Mouse (Mus musculus) lung, embryonic 14.5 days (tissue): ENCODE data around the gene Prickle1. TPM values are rescaled to one million over a fixed set of nuclear protein-coding genes. Genes with fewer than 3 reads are reported as not detected.

Experiments used
- ATAC-seq: fragments of 200-750 bp; cut with Nextera tagmentation; 2 replicates; pipeline ENCODE4 v1.8.0; 2017; ENCODE audit warnings: mild to moderate bottlenecking, moderate TSS enrichment, moderate library complexity; ENCODE audit not compliant: insufficient read depth
- DNase-seq: peaks from one replicate; pipeline ENCODE4 v3.0.0-alpha.2; 2015
- H3K27ac ChIP-seq: fragments of 300-500 bp; sonication (generic); 2 replicates; pipeline ENCODE4 v1.5.1; 2014; ENCODE audit warnings: low read depth, mild to moderate bottlenecking, moderate library complexity
- H3K27me3 ChIP-seq: fragments of 300-500 bp; sonication (generic); 2 replicates; pipeline ENCODE4 v1.6.1; 2014; ENCODE audit warnings: low read length, control low read depth; ENCODE audit not compliant: insufficient read depth
- H3K36me3 ChIP-seq: fragments of 300-500 bp; sonication (generic); 2 replicates; pipeline ENCODE4 v1.6.1; 2014; ENCODE audit warnings: control low read depth; ENCODE audit not compliant: insufficient read depth
- H3K4me1 ChIP-seq: fragments of 300-500 bp; sonication (generic); 2 replicates; pipeline ENCODE4 v1.6.1; 2014; ENCODE audit warnings: antibody characterized with exemption, control low read depth; ENCODE audit not compliant: insufficient read depth
- H3K4me2 ChIP-seq: fragments of 300-500 bp; sonication (generic); 2 replicates; pipeline ENCODE4 v1.6.1; 2014; ENCODE audit warnings: mild to moderate bottlenecking
- H3K4me3 ChIP-seq: fragments of 300-500 bp; sonication (generic); 2 replicates; pipeline ENCODE4 v1.5.1; 2014; ENCODE audit warnings: low read depth, low read length
- H3K9ac ChIP-seq: fragments of 300-500 bp; sonication (generic); 2 replicates; pipeline ENCODE4 v1.6.1; 2014
- H3K9me3 ChIP-seq: fragments of 300-500 bp; sonication (generic); 2 replicates; pipeline ENCODE4 v1.6.1; 2016; ENCODE audit warnings: low read depth, low read length, control low read depth
- CTCF ChIP-seq: IDR thresholded peaks from 2 replicates; pipeline ENCODE4 v1.5.1; 2016; ENCODE audit warnings: antibody characterized with exemption, low read depth
- WGBS: fragments of 180-500 bp; shearing (Covaris S2); extraction: QIAGEN DNeasy Blood & Tissue Kit; methylation state at CpG from one replicate; pipeline ENCODE4 v1.1.7; 2014; 5-methylcytosine and 5-hydroxymethylcytosine counted together
- polyA plus RNA-seq: library from polyadenylated mRNA; unstranded; fragments of >200 nt; fragmentation: Nextera tagmentation; extraction: Ambion mirVana; gene quantifications from 2 replicates; pipeline ENCODE4 v1.2.1, GENCODE M21; 2014

The Prickle1 gene
- polyA plus RNA-seq, 1 experiment from 2014 or later: 22.7 TPM

GRCm38 (mm10) chr15:93583051-93583450 lies 12.6 kb downstream of the Prickle1 start:
- no peak for TF ChIP-seq CTCF
- no peak for DNase-seq
- H3K27ac ChIP-seq: no peak overlapping the region
- no peaks in the 10 kb centered on the region for H3K4me1 ChIP-seq
- no peaks in the 10 kb centered on the region for H3K36me3 ChIP-seq
- H3K9ac ChIP-seq: no peak overlapping the region
- no peak overlapping the region for H3K4me2 ChIP-seq
- no peak overlapping the region for H3K4me3 ChIP-seq
- no peaks in the 10 kb centered on the region for H3K9me3 ChIP-seq
- ATAC-seq: no peak
- WGBS: 84% methylated on average over 11 of the region's 11 CpGs
- no peaks in the 10 kb centered on the region for H3K27me3 ChIP-seq

- no peaks in the 10 kb centered on the region for H3K27me3 ChIP-seq
Observed at GRCm38 (mm10) chr15:93581736-93582135, 14.0 kb downstream of the Prickle1 start.

GRCm38 (mm10) chr15:93579899-93580298 lies 15.8 kb downstream of the Prickle1 start:
- DNase-seq (peak; percentile 37), ATAC-seq (no peak)
- Histone ChIP-seq H3K9ac (no peak overlapping the region), H3K27ac (no peak overlapping the region), H3K27me3 (no peaks in the 10 kb centered on the region), H3K4me1 (no peaks in the 10 kb centered on the region), H3K4me2 (no peak overlapping the region), H3K9me3 (no peaks in the 10 kb centered on the region), H3K4me3 (no peak overlapping the region), H3K36me3 (no peaks in the 10 kb centered on the region; the same call in 1 of the 2 replicates)
- 46% methylated on average over 9 of the region's 9 CpGs for WGBS
- no peak for TF ChIP-seq CTCF

More at GRCm38 (mm10) chr15:93581736-93582135, 14.0 kb downstream of the Prickle1 start:
- Histone ChIP-seq H3K4me2 (no peak overlapping the region), H3K4me3 (no peak overlapping the region), H3K36me3 (no peaks in the 10 kb centered on the region; the same call in 1 of the 2 replicates), H3K9ac (no peak overlapping the region), H3K4me1 (no peaks in the 10 kb centered on the region), H3K27ac (no peak overlapping the region), H3K9me3 (no peaks in the 10 kb centered on the region)
- ATAC-seq (no peak), DNase-seq (no peak)
- TF ChIP-seq CTCF: no peak
- WGBS: 78% methylated on average over 8 of the region's 8 CpGs

- no peaks in the 10 kb centered on the region; the same call in 1 of the 2 replicates for H3K36me3 ChIP-seq
- H3K4me1 ChIP-seq: no peaks in the 10 kb centered on the region
- no peak overlapping the region for H3K4me3 ChIP-seq
- no peak overlapping the region for H3K9ac ChIP-seq
- no peak for TF ChIP-seq CTCF
- DNase-seq (no peak), ATAC-seq (no peak)
- H3K4me2 ChIP-seq: no peak overlapping the region
- 74% methylated on average over 9 of the region's 9 CpGs for WGBS
- no peaks in the 10 kb centered on the region for H3K9me3 ChIP-seq
- H3K27ac ChIP-seq: no peak overlapping the region
- no peaks in the 10 kb centered on the region for H3K27me3 ChIP-seq
Observed at GRCm38 (mm10) chr15:93579100-93579499, 16.6 kb downstream of the Prickle1 start.

- H3K27ac ChIP-seq: no peak overlapping the region
- no peak overlapping the region for H3K9ac ChIP-seq
- no peak overlapping the region for H3K4me2 ChIP-seq
- H3K4me3 ChIP-seq: no peak overlapping the region
- H3K9me3 ChIP-seq: no peaks in the 10 kb centered on the region
- ATAC-seq: 0 out of 2 replicates have a peak, but pooled peaks have one; percentile 33
- no peaks in the 10 kb centered on the region for H3K27me3 ChIP-seq
- no peak for TF ChIP-seq CTCF
- no peaks in the 10 kb centered on the region; the same call in 1 of the 2 replicates for H3K36me3 ChIP-seq
- DNase-seq: no peak
- no peaks in the 10 kb centered on the region for H3K4me1 ChIP-seq
- 75% methylated on average over 9 of the region's 9 CpGs for WGBS
Observed at GRCm38 (mm10) chr15:93576361-93576760, 19.3 kb downstream of the Prickle1 start.

- WGBS: 9% methylated on average over 5 of the region's 5 CpGs
- no peaks in the 10 kb centered on the region for H3K27me3 ChIP-seq
- H3K27ac ChIP-seq: no peak overlapping the region
- peak; percentile 60 for ATAC-seq
- H3K4me2 ChIP-seq: no peak overlapping the region
- peak; percentile 87 for TF ChIP-seq CTCF
- no peaks in the 10 kb centered on the region for H3K9me3 ChIP-seq
- H3K36me3 ChIP-seq: no peaks in the 10 kb centered on the region; the same call in 1 of the 2 replicates
- H3K4me1 ChIP-seq: no peaks in the 10 kb centered on the region
- peak; percentile 98 for DNase-seq
- no peak overlapping the region for H3K4me3 ChIP-seq
- H3K9ac ChIP-seq: no peak overlapping the region
Observed at GRCm38 (mm10) chr15:93575884-93576283, 19.8 kb downstream of the Prickle1 start.

GRCm38 (mm10) chr15:93572889-93573288 lies 22.8 kb downstream of the Prickle1 start:
- 90% methylated on average over 10 of the region's 10 CpGs for WGBS
- TF ChIP-seq CTCF: no peak
- no peaks in the 10 kb centered on the region for H3K27me3 ChIP-seq
- no peak overlapping the region for H3K4me2 ChIP-seq
- ATAC-seq (no peak), DNase-seq (no peak)
- H3K4me1 ChIP-seq: peaks cover 2% of the 10 kb centered on the region; the same call in 1 of the 2 replicates
- no peak overlapping the region for H3K4me3 ChIP-seq
- H3K27ac ChIP-seq: no peak overlapping the region
- no peaks in the 10 kb centered on the region for H3K9me3 ChIP-seq
- H3K36me3 ChIP-seq: no peaks in the 10 kb centered on the region; the same call in 1 of the 2 replicates
- H3K9ac ChIP-seq: no peak overlapping the region
